Mouse (Mus musculus) small intestine, adult 2 months (tissue): ENCODE results near the gene Wnk4.

ENCODE experiments used
- CTCF ChIP-seq: fragments of 200-500 bp; IDR thresholded peaks from 2 replicates; pipeline ENCODE4 v1.5.1; 2012; ENCODE audit warnings: low read depth, mild to moderate bottlenecking, control low read depth, inconsistent platforms, low read length, moderate library complexity, mixed read lengths; ENCODE audit not compliant: insufficient replicate concordance, insufficient read length; ENCODE audit errors: extremely low read depth
- POLR2A ChIP-seq: fragments of 200-500 bp; IDR thresholded peaks from 2 replicates; pipeline ENCODE4 v1.6.1; 2012; ENCODE audit warnings: low read depth, mild to moderate bottlenecking, control low read depth, inconsistent platforms, low read length, moderate library complexity

DNA sequence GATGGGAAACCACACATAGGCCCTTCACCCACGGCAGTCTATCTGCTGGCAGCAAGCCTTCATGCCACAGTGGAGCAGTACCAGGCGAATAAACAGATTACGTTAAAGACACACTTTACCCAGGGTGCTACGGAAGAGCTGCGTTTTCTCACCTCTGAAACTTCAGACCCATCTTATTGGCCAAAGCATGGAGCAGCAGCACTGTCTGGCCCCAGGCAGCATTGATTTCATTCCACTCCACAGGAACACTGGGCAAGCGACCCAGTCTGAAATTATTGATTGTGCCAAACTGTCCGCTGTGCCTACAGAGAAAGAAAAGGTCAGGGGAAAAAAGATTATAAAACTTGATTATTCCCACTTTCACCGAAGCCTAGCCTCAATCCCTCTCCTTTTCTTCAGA is 30.9 kb downstream of the Wnk4 start:
- TF ChIP-seq CTCF (no peak), POLR2A (no peak)
